Mouse (Mus musculus) megakaryocyte, embryonic 14.5 days (primary cell): ENCODE data around the gene D1Pas1. TPM values are rescaled to one million over a fixed set of nuclear protein-coding genes. Genes with fewer than 3 reads are reported as not detected.

Experiments used
- H3K27me3 ChIP-seq: replicated peaks from 2 replicates; pipeline ENCODE3; 2012; ENCODE audit warnings: inconsistent platforms
- H3K36me3 ChIP-seq: replicated peaks from 2 replicates; pipeline ENCODE3; 2012; ENCODE audit warnings: low read length, inconsistent platforms, mixed read lengths
- H3K4me1 ChIP-seq: 2 replicates; pipeline ENCODE4 v1.6.1; 2012; ENCODE audit warnings: inconsistent platforms
- H3K4me3 ChIP-seq: replicated peaks from 2 replicates; pipeline ENCODE3; 2012; ENCODE audit warnings: moderate library complexity, mild to moderate bottlenecking, inconsistent platforms
- H3K9me3 ChIP-seq: 2 replicates; pipeline ENCODE4 v1.6.1; 2012; ENCODE audit warnings: inconsistent platforms
- FLI1 ChIP-seq: IDR thresholded peaks from 2 replicates; pipeline ENCODE4 v1.6.1; 2012; ENCODE audit warnings: low read length, inconsistent platforms, mixed read lengths
- GATA1 ChIP-seq: IDR thresholded peaks from 3 replicates; pipeline ENCODE4 v1.6.1; 2012; ENCODE audit warnings: mixed read lengths, low read length, inconsistent platforms, borderline replicate concordance
- polyA plus RNA-seq: library from polyadenylated mRNA; stranded (reverse); fragments of >175 nt; gene quantifications from 2 replicates; pipeline ENCODE4 v1.2.3, GENCODE M21; 2012; ENCODE audit warnings: low replicate concordance; ENCODE audit not compliant: insufficient read depth

The D1Pas1 gene
- polyA plus RNA-seq, 1 experiment: not detected

- TF ChIP-seq FLI1: no peak
- no peak for TF ChIP-seq GATA1
- no peaks in the 10 kb centered on the region for H3K4me1 ChIP-seq
- no peaks in the 10 kb centered on the region for H3K36me3 ChIP-seq
- no peaks in the 10 kb centered on the region for H3K27me3 ChIP-seq
- H3K4me3 ChIP-seq: no peak overlapping the region
- peaks cover 68% of the 10 kb centered on the region for H3K9me3 ChIP-seq
Observed at GRCm38 (mm10) chr1:186952381-186952780, 14.8 kb upstream of the D1Pas1 start.

GRCm38 (mm10) chr1:186954591-186954990 lies 12.6 kb upstream of the D1Pas1 start:
- H3K9me3 ChIP-seq: peaks cover 58% of the 10 kb centered on the region
- H3K27me3 ChIP-seq: no peaks in the 10 kb centered on the region
- no peaks in the 10 kb centered on the region for H3K4me1 ChIP-seq
- TF ChIP-seq FLI1 (no peak), GATA1 (no peak)
- H3K4me3 ChIP-seq: no peak overlapping the region
- H3K36me3 ChIP-seq: no peaks in the 10 kb centered on the region

GRCm38 (mm10) chr1:186959380-186959779 lies 7.8 kb upstream of the D1Pas1 start:
- Histone ChIP-seq H3K27me3 (no peaks in the 10 kb centered on the region), H3K9me3 (peaks cover 49% of the 10 kb centered on the region), H3K36me3 (no peaks in the 10 kb centered on the region), H3K4me1 (no peaks in the 10 kb centered on the region), H3K4me3 (no peak overlapping the region)
- no peak for TF ChIP-seq GATA1
- TF ChIP-seq FLI1: no peak

GRCm38 (mm10) chr1:186964143-186964875 lies 2.9 kb upstream of the D1Pas1 start:
- no peak overlapping the region for H3K4me3 ChIP-seq
- H3K36me3 ChIP-seq: no peaks in the 10 kb centered on the region
- no peaks in the 10 kb centered on the region for H3K4me1 ChIP-seq
- no peaks in the 10 kb centered on the region for H3K27me3 ChIP-seq
- TF ChIP-seq GATA1: no peak
- TF ChIP-seq FLI1: no peak
- H3K9me3 ChIP-seq: peaks cover 53% of the 10 kb centered on the region

- Histone ChIP-seq H3K9me3 (peaks cover 41% of the 10 kb centered on the region), H3K36me3 (no peaks in the 10 kb centered on the region), H3K4me1 (no peaks in the 10 kb centered on the region), H3K4me3 (no peak overlapping the region), H3K27me3 (no peaks in the 10 kb centered on the region)
- TF ChIP-seq FLI1 (no peak), GATA1 (no peak)
Observed at GRCm38 (mm10) chr1:186967926-186968325, 710 bp downstream of the D1Pas1 start.

GRCm38 (mm10) chr1:186976937-186977540 lies 9.8 kb downstream of the D1Pas1 start:
- Histone ChIP-seq H3K4me1 (no peaks in the 10 kb centered on the region), H3K36me3 (no peaks in the 10 kb centered on the region), H3K27me3 (no peaks in the 10 kb centered on the region), H3K4me3 (no peak overlapping the region), H3K9me3 (peaks cover 48% of the 10 kb centered on the region)
- TF ChIP-seq FLI1 (no peak), GATA1 (no peak)

- H3K9me3 ChIP-seq: peaks cover 51% of the 10 kb centered on the region
- H3K36me3 ChIP-seq: no peaks in the 10 kb centered on the region
- no peak for TF ChIP-seq GATA1
- no peaks in the 10 kb centered on the region for H3K4me1 ChIP-seq
- no peaks in the 10 kb centered on the region for H3K27me3 ChIP-seq
- no peak overlapping the region for H3K4me3 ChIP-seq
Observed at GRCm38 (mm10) chr1:186977801-186978200, 10.6 kb downstream of the D1Pas1 start.

- TF ChIP-seq GATA1 (no peak), FLI1 (no peak)
- no peaks in the 10 kb centered on the region for H3K36me3 ChIP-seq
- H3K9me3 ChIP-seq: peaks cover 55% of the 10 kb centered on the region
- H3K27me3 ChIP-seq: no peaks in the 10 kb centered on the region
- H3K4me3 ChIP-seq: no peak overlapping the region
- no peaks in the 10 kb centered on the region for H3K4me1 ChIP-seq
Observed at GRCm38 (mm10) chr1:186979465-186979864, 12.2 kb downstream of the D1Pas1 start.

- Histone ChIP-seq H3K4me1 (no peaks in the 10 kb centered on the region), H3K4me3 (no peak overlapping the region), H3K9me3 (peaks cover 53% of the 10 kb centered on the region), H3K36me3 (no peaks in the 10 kb centered on the region), H3K27me3 (no peaks in the 10 kb centered on the region)
- TF ChIP-seq GATA1: no peak
- no peak for TF ChIP-seq FLI1
Observed at GRCm38 (mm10) chr1:186980503-186980902, 13.3 kb downstream of the D1Pas1 start.

GRCm38 (mm10) chr1:186985131-186985530 lies 17.9 kb downstream of the D1Pas1 start:
- no peaks in the 10 kb centered on the region for H3K4me1 ChIP-seq
- TF ChIP-seq FLI1: no peak
- no peak for TF ChIP-seq GATA1
- H3K4me3 ChIP-seq: no peak overlapping the region
- H3K27me3 ChIP-seq: no peaks in the 10 kb centered on the region
- no peaks in the 10 kb centered on the region for H3K36me3 ChIP-seq
- peaks cover 70% of the 10 kb centered on the region for H3K9me3 ChIP-seq
